Mouse (Mus musculus): ENCODE measurements around the gene Mgst2.

DNA sequence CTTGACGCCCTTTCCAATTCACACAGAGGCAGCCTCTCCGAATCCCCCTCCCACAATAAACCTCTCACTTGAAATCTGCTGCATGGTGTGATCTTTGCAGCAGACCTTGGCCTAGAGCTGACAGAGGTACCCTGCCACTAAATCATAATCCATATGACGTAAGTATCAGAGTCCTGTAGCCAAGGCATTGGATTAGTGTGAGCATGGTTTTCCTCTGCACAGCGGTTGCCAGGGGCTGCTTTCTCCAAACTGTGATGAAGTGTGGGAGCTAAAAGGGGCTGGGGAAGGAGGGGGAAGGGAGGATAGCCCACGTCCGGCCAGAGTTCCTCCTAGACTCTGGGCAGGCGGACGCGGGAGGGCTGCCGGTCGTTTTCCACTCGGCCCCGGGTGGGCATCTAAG, 45.9 kb upstream of the Mgst2 start:
- TF ChIP-seq CTCF (IDR thresholded peaks at IDR 0.05; ENCODE audit: control insufficient read depth, insufficient read depth, low read length) (no peak), POLR2A (IDR thresholded peaks at IDR 0.05; ENCODE audit: borderline replicate concordance, control insufficient read depth, low read depth, low read length) (no peak)

All from bone marrow, adult 2 months (tissue).